ENCODE assay signal across 8 mouse cellular contexts in genomic region chr9:21463766-21464564, GRCm38 (mm10). TPM values are rescaled to one million over a fixed set of nuclear protein-coding genes. Genes with fewer than 3 reads are reported as not detected.
DNase-seq lines count a peak whose midpoint lies in the region; ATAC-seq lines count a peak whose summit lies in the region.

No protein-coding gene starts in this region.

- H3K27me3 ChIP-seq in heart, embryonic 12.5 days (replicated peaks): no peaks in the 10 kb centered on the region
- no peaks in the 10 kb centered on the region for H3K27me3 ChIP-seq in midbrain, embryonic 14.5 days (ENCODE audit: control insufficient read depth, insufficient read depth, low read length)
- H3K27me3 ChIP-seq in midbrain, embryonic 15.5 days (replicated peaks): no peaks in the 10 kb centered on the region
- H3K27me3 ChIP-seq in liver, embryonic 13.5 days: no peaks in the 10 kb centered on the region
- H3K27me3 ChIP-seq in midbrain, embryonic 10.5 days (ENCODE audit: low read depth, poor library complexity, severe bottlenecking): no peaks in the 10 kb centered on the region

- 82% methylated on average over 3 of the region's 3 CpGs for WGBS in heart, embryonic 12.5 days
- 92% methylated on average over 3 of the region's 3 CpGs for WGBS in midbrain, embryonic 14.5 days
- WGBS in midbrain, embryonic 15.5 days: 90% methylated on average over 3 of the region's 3 CpGs
- WGBS in liver, embryonic 13.5 days (ENCODE audit: insufficient replicate concordance): 77% methylated on average over 3 of the region's 3 CpGs
- 89% methylated on average over 3 of the region's 3 CpGs for WGBS in midbrain, embryonic 10.5 days

- ATAC-seq in heart, embryonic 12.5 days (ENCODE audit: insufficient number of reproducible peaks, low FRiP score): no peak
- no peak for ATAC-seq in midbrain, embryonic 14.5 days (ENCODE audit: low FRiP score, low TSS enrichment)
- ATAC-seq in midbrain, embryonic 15.5 days (replicated peaks): no peak
- ATAC-seq in liver, embryonic 13.5 days (ENCODE audit: low read depth): no peak

- DNase-seq in heart, adult 9 months (ENCODE audit: low spot score in 2 of 2): no peak
- no peak for DNase-seq in midbrain, embryonic 14.5 days
- no peak for DNase-seq in liver, embryonic 13.5 days
- DNase-seq in midbrain, embryonic 10.5 days (ENCODE audit: low spot score): no peak
- DNase-seq in urinary bladder, postnatal 10 days (ENCODE audit: low spot score): no peak

- 0 out of 2 replicates have a peak overlapping the region, but pooled peaks have one; percentile 13 for H3K9ac ChIP-seq in heart, embryonic 12.5 days
- H3K9ac ChIP-seq in midbrain, embryonic 14.5 days (replicated peaks; ENCODE audit: low read length): no peak overlapping the region
- H3K9ac ChIP-seq in midbrain, embryonic 15.5 days: no peak overlapping the region
- H3K9ac ChIP-seq in liver, embryonic 13.5 days: 0 out of 2 replicates have a peak overlapping the region, but pooled peaks have one; percentile 26

- no peaks in the 10 kb centered on the region for H3K9me3 ChIP-seq in heart, embryonic 12.5 days (replicated peaks)
- H3K9me3 ChIP-seq in midbrain, embryonic 14.5 days (ENCODE audit: control insufficient read depth, low read length): no peaks in the 10 kb centered on the region
- no peaks in the 10 kb centered on the region for H3K9me3 ChIP-seq in midbrain, embryonic 15.5 days
- H3K9me3 ChIP-seq in liver, embryonic 13.5 days (replicated peaks): no peaks in the 10 kb centered on the region
- H3K9me3 ChIP-seq in midbrain, embryonic 10.5 days (replicated peaks): no peaks in the 10 kb centered on the region

- peaks cover 33% of the 10 kb centered on the region for H3K4me1 ChIP-seq in heart, embryonic 12.5 days (replicated peaks)
- no peaks in the 10 kb centered on the region for H3K4me1 ChIP-seq in midbrain, embryonic 14.5 days (ENCODE audit: control insufficient read depth, insufficient read depth, low read length)
- H3K4me1 ChIP-seq in midbrain, embryonic 15.5 days: no peaks in the 10 kb centered on the region
- H3K4me1 ChIP-seq in brown adipose tissue, adult 24 weeks (ENCODE audit: control insufficient read depth, insufficient read depth, insufficient read length, low read length): peaks cover 26% of the 10 kb centered on the region
- H3K4me1 ChIP-seq in liver, embryonic 13.5 days (replicated peaks): peaks cover 37% of the 10 kb centered on the region
- 0 out of 2 replicates have a peak, but pooled peaks cover 4% of the 10 kb centered on the region for H3K4me1 ChIP-seq in midbrain, embryonic 10.5 days

- H3K4me2 ChIP-seq in heart, embryonic 12.5 days: peak overlapping the region; percentile 26; the same call in 1 of the 2 replicates
- H3K4me2 ChIP-seq in midbrain, embryonic 14.5 days (ENCODE audit: low read length): no peak overlapping the region
- H3K4me2 ChIP-seq in midbrain, embryonic 15.5 days: no peak overlapping the region
- no peak overlapping the region for H3K4me2 ChIP-seq in liver, embryonic 13.5 days

- no peak overlapping the region for H3K4me3 ChIP-seq in heart, embryonic 12.5 days
- H3K4me3 ChIP-seq in midbrain, embryonic 14.5 days (replicated peaks; ENCODE audit: low read depth, low read length): no peak overlapping the region
- H3K4me3 ChIP-seq in midbrain, embryonic 15.5 days: no peak overlapping the region
- H3K4me3 ChIP-seq in brown adipose tissue, adult 24 weeks (ENCODE audit: insufficient read depth, low read depth, low read length): no peak overlapping the region
- H3K4me3 ChIP-seq in liver, embryonic 13.5 days (replicated peaks): no peak overlapping the region
- no peak overlapping the region for H3K4me3 ChIP-seq in midbrain, embryonic 10.5 days

- peak overlapping the region; percentile 90 for H3K27ac ChIP-seq in heart, embryonic 12.5 days (ENCODE audit: poor library complexity, severe bottlenecking)
- 0 out of 2 replicates have a peak overlapping the region, but pooled peaks have one; percentile 13 for H3K27ac ChIP-seq in midbrain, embryonic 14.5 days (replicated peaks; ENCODE audit: low read depth, low read length)
- no peak overlapping the region for H3K27ac ChIP-seq in midbrain, embryonic 15.5 days
- peak overlapping the region; percentile 67 for H3K27ac ChIP-seq in brown adipose tissue, adult 24 weeks (replicated peaks; ENCODE audit: low read depth, low read length)
- peak overlapping the region; percentile 14 for H3K27ac ChIP-seq in liver, embryonic 13.5 days
- no peak overlapping the region for H3K27ac ChIP-seq in midbrain, embryonic 10.5 days (replicated peaks)

- peaks cover 47% of the 10 kb centered on the region for H3K36me3 ChIP-seq in heart, embryonic 12.5 days
- peaks cover 37% of the 10 kb centered on the region for H3K36me3 ChIP-seq in midbrain, embryonic 14.5 days (ENCODE audit: control insufficient read depth, insufficient read depth, low read length)
- H3K36me3 ChIP-seq in midbrain, embryonic 15.5 days (replicated peaks): peaks cover 16% of the 10 kb centered on the region
- H3K36me3 ChIP-seq in liver, embryonic 13.5 days: peaks cover 79% of the 10 kb centered on the region
- H3K36me3 ChIP-seq in midbrain, embryonic 10.5 days: peaks cover 53% of the 10 kb centered on the region

RNA-seq across cellular contexts. Expression of gene Dnm2, which starts 39.3 kb away (rescaled TPM):
- polyA plus RNA-seq in heart, embryonic 12.5 days (2016; fragmentation: Nextera tagmentation; extraction: Ambion mirVana): 83.8 and 87.2 TPM in 2 replicates
- 54.5 and 56.7 TPM in 2 replicates for polyA plus RNA-seq in midbrain, embryonic 14.5 days (2014; fragmentation: Nextera tagmentation; extraction: Ambion mirVana)
- polyA plus RNA-seq in midbrain, embryonic 15.5 days (2015; fragmentation: Nextera tagmentation; extraction: Ambion mirVana): 71.5 and 74.9 TPM in 2 replicates
- polyA plus RNA-seq in brown adipose tissue, adult 24 weeks (2012; ENCODE audit: insufficient read depth, insufficient read length, missing spikeins): 39.0 and 48.4 TPM in 2 replicates
- polyA plus RNA-seq in liver, embryonic 13.5 days (2015; fragmentation: Nextera tagmentation; extraction: Ambion mirVana): 51.8 and 56.8 TPM in 2 replicates
- 70.4 and 75.0 TPM in 2 replicates for polyA plus RNA-seq in midbrain, embryonic 10.5 days (2016; fragmentation: Nextera tagmentation; extraction: Ambion mirVana)

RNA-seq across cellular contexts. Expression of gene Tmed1, which starts 46.1 kb away (rescaled TPM):
- 89.4 and 92.3 TPM in 2 replicates for polyA plus RNA-seq in heart, embryonic 12.5 days (2016; fragmentation: Nextera tagmentation; extraction: Ambion mirVana)
- polyA plus RNA-seq in midbrain, embryonic 14.5 days (2014; fragmentation: Nextera tagmentation; extraction: Ambion mirVana): 48.0 and 50.2 TPM in 2 replicates
- polyA plus RNA-seq in midbrain, embryonic 15.5 days (2015; fragmentation: Nextera tagmentation; extraction: Ambion mirVana): 61.2 and 62.7 TPM in 2 replicates
- 19.3 and 24.6 TPM in 2 replicates for polyA plus RNA-seq in brown adipose tissue, adult 24 weeks (2012; ENCODE audit: insufficient read depth, insufficient read length, missing spikeins)
- polyA plus RNA-seq in liver, embryonic 13.5 days (2015; fragmentation: Nextera tagmentation; extraction: Ambion mirVana): 36.9 and 38.5 TPM in 2 replicates
- 106 and 116 TPM in 2 replicates for polyA plus RNA-seq in midbrain, embryonic 10.5 days (2016; fragmentation: Nextera tagmentation; extraction: Ambion mirVana)

RNA-seq across cellular contexts. Expression of gene Qtrt1, which starts 52.3 kb away (rescaled TPM):
- polyA plus RNA-seq in heart, embryonic 12.5 days (2016; fragmentation: Nextera tagmentation; extraction: Ambion mirVana): 23.0 and 25.4 TPM in 2 replicates
- polyA plus RNA-seq in midbrain, embryonic 14.5 days (2014; fragmentation: Nextera tagmentation; extraction: Ambion mirVana): 48.1 and 54.3 TPM in 2 replicates
- 59.0 and 59.3 TPM in 2 replicates for polyA plus RNA-seq in midbrain, embryonic 15.5 days (2015; fragmentation: Nextera tagmentation; extraction: Ambion mirVana)
- polyA plus RNA-seq in brown adipose tissue, adult 24 weeks (2012; ENCODE audit: insufficient read depth, insufficient read length, missing spikeins): 8.0 and 11.1 TPM in 2 replicates
- polyA plus RNA-seq in liver, embryonic 13.5 days (2015; fragmentation: Nextera tagmentation; extraction: Ambion mirVana): 24.3 and 28.6 TPM in 2 replicates
- polyA plus RNA-seq in midbrain, embryonic 10.5 days (2016; fragmentation: Nextera tagmentation; extraction: Ambion mirVana): 64.8 and 73.1 TPM in 2 replicates

Comparison
In these comparisons a context has a peak if more than half of its experiments do, and no peak if none do; other contexts are left out.
1. H3K27ac ChIP-seq: peak in heart, embryonic 12.5 days (single experiment), midbrain, embryonic 14.5 days (single experiment), brown adipose tissue, adult 24 weeks (single experiment) and liver, embryonic 13.5 days (single experiment); none in midbrain, embryonic 15.5 days (single experiment) and midbrain, embryonic 10.5 days (single experiment).
2. H3K9ac ChIP-seq: peak in heart, embryonic 12.5 days (single experiment) and liver, embryonic 13.5 days (single experiment); none in midbrain, embryonic 14.5 days (single experiment) and midbrain, embryonic 15.5 days (single experiment).